Mouse (Mus musculus): ENCODE data around the gene Six4.
"Not testable (repeated sequence)": the region's sequence is repeated elsewhere in the genome, so short reads cannot be mapped to it uniquely, and the experiment has no call there.

Six4 gene

DNA sequence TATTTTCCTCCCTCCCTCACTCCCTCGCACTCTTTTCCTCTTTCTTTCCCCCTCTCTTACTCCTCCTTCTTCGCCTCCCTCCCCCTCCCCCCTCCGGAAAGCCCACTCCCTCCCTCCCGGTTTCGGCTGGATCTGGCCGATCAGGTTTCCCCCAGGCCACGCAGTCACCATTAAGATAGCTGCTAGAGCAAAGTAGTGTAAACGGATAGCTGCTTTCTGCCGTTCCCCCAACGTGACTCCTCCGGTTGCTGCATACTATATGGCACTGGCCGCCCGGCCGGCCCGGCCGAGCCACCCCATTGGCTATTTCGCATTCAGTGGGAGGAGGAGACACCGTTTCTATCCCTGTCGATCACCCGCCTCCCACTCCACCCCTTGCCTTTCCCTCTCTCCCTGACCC, at the start of gene Six4:
TSS of gene Six4 (minus strand) at position 261 of the 400 bp plus-strand sequence.
- DNase-seq, result peak; percentile 76 to 82

DNA sequence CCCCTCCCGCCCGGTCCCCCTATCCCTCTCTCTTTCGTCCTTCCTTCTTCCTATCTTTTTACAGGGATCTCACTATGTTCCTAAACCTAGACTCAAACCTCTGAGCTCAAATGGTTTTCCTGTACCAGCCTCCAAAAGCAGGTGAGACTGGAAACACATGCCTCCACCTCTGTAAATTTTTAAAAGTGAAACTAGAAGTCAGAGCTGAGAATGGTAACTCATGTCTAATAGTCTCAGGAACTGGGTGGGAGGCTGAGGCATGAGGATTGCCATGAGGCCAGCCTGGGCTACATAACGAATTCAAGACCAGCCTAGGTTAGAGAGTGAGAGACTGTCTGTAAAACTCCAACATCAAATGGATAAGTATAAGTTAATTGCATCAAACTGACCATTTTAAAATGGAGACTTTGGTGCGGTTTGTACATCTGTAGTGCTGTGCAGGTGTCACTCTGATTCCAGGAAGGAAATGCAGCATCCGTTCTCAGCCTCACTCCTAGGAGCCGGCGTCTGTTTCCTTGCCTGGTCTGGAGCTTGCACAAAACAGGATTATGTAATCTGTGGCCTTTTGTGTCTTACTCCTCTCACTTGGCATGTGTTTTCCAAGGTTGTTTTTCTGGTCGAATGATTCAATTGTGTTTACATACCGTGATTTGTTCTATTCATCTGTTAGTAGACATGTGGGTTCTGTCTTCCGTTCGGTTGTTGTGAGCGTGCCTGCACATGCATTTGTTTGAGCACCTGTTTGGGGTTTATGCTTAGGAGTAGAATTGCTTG, 49.3 kb upstream of the Six4 start:
- DNase-seq, result peak; percentile 27 to 46

DNA sequence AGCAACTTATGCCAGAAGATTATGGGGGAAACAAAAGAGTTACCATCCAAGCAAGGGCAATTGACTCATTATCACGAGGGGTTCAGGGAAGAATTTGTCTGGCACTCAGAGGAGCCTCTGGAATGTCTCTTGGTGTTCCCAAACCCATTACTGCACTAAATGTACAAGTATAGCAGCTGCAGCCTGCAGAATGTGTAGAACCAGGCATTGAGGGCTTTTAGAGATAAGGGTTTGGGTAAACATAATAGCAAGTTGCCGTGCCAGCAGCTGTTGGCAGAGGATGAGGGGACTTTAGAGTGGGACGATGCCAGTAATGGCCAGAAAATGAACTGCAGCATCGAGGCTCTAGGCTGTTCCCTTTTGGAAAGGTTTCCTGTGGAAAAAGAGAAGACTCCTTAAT, 47.1 kb upstream of the Six4 start:
- DNase-seq, result no peak

DNA sequence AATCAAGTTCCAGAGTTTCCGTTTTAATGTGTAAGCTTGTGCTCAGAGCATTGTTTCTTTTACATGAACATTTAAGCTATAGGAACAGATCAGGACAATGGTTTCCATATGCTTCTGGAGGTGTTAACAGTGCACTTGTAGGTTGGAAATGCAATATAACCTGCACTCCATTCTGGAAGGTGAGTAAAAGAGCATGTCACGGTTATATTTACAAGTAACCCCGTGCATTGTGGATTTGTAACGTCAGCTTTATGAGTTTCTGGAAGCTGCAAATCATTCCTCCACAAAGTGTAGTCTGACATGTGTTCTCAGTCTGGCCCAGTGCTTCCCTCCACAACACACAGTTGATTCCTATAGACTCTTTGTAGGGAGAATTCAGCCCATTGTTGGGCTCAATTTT, 40.9 kb upstream of the Six4 start:
- no peak for DNase-seq

DNA sequence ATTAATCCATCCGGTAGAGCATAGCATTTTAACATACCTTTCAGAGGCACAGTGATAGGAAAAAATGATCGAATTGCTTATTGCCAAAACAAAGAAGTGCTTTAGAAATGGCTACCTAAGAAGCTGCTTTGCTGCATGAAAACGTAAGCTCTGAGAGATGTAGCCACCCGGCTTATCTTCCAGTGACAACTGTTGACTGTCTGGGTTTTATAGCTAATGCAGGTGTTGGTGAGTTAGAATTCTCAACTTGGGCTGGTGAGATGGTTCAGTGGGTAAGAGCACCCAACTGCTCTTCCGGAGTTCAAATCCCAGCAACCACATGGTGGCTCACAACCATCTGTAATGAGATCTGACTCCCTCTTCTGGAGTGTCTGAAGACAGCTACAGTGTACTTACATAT, 37.8 kb upstream of the Six4 start:
- not testable (repeated sequence) for DNase-seq

DNA sequence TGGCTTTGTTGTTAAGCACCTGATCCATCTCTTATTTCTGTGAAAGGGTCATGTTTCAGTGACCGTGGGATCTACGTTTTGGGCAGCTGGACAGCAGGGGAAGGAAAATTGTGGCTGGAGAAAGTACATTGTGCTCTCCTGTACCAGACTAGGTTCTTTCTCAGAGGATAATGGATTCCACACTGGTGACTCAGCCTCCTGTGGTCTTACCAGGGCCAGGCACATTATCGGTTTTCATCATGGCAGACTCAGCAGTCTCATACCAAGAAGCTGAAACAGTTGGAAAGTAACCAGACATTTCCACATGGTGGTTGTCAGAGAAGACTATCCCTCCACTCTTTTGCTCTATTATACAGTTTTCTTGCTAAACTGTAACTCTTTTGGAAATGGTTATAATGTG, 34.0 kb upstream of the Six4 start:
- no peak for DNase-seq

DNA sequence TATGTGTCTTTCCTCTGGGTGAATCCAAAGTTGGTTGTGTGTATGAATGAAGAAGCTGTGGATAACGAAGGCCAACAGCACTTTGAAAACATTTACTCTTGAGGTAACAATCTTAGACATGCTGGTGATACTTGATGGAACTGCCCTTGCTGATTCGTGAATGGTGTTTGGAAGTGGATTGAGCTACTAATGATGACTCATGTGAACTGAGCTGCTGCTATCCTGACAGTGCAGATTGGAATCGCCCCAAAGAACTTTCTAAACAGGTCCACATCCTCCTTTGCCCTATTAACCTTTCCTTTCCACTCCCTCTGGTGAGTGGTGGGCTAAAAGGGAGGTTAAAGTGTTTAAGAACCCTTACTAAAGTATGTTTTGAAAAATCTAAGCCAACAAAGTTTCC, 27.5 kb upstream of the Six4 start:
- no peak for DNase-seq

DNA sequence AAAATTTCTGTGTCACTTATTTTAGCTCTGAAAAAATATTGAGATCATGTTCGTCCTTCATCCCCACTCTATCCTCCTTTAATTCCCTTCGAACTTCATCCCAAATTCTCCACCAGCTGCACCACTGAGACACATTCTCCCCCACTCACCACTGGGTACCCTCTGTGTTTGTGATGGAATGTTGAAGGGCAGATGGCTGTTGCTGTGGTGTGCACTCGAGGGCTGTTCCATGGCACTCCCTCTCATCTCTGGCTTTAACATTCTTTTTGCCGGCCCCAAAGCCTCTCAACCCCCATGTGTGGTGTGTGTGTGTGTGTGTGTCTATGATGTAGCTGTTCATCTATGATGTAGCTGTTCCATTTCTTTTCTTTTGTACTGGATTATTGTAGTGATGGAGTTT, 12.0 kb upstream of the Six4 start:
- no peak for DNase-seq

DNA sequence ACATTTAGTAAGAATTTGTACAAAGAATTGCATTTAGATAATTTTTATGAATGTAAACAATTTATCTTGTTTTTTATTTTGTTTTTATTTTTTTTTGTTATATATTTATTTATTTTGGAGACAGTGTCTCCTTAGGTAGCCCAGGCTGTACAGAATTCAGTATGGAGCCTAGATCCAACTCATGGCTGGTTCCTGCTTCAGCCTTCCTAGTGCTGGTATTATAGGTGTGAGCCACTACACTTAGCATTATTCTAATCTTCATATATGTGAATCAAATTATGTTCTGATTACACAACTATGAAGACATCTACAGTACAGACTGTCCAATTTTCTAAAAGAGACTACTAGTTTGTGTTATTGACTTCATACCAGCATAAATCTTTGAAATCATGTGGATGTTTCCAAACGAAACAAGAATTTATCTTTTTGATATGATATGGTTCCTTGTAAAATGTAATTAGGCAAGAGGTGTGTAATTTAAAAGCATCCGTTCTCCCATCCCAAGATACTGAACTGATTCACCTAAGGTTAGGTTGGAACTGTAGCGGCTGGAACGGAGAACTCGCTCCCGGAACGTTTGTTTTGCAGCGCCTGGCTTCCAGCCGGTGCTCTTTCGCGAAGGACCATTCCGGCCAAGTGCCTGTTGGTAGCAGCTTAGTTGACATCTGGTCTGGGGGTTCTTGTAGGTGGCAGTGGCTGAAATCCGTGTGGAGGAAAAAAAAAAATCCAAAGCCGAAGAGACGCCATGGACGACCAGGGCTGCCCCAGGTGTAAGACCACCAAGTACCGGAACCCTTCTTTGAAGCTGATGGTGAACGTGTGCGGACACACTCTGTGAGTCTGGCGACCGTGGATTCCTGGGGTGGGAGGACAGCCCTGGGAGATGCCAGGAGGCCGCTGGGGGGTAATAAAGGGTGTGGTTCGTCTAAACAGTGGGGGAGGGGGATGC, 10.1 kb upstream of the Six4 start, which contains the start of gene Mnat1:
TSS of gene Mnat1 (plus strand) at position 625 of the 949 bp plus-strand sequence.
- DNase-seq, result peak; percentile 75 to 88

DNA sequence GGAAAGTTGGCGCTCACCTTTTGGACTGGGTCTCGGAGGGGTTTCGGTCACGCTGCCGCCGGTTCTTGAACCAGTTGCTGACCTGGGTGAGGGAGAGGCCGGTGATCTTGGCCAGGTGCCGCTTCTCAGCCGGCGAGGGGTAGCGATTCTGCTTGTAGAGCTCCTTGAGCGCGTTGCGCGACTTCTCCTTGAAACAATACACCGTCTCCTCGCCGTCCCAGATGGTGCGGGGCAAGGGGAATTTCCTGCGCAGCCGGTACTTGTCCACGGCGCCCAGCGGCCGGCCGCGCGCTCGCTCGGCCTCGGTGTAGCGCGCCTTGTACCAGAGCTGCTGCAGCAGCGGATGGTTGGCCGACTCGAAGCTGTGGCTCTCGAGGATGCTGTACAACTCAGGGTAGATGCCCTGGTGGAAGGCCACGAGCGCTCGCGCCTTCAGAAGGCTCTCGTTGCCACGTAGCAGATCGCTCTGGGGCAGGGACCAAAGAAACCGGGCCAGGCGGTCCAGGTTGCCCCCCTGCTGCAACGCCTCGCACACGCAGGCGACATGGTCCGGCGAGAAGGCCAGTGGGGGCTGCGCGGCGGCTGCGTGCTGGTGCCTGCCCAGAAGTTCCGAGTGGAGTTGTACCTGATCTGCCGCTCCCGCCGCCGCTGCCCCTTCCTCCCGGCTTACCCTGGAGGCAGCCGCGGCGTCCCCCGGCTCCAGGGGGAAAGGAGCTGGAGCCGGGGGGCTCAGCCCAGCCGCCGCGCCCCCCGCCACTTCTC, 749 bp downstream of the Six4 start:
- DNase-seq, result peak; percentile 21 to 57

DNA sequence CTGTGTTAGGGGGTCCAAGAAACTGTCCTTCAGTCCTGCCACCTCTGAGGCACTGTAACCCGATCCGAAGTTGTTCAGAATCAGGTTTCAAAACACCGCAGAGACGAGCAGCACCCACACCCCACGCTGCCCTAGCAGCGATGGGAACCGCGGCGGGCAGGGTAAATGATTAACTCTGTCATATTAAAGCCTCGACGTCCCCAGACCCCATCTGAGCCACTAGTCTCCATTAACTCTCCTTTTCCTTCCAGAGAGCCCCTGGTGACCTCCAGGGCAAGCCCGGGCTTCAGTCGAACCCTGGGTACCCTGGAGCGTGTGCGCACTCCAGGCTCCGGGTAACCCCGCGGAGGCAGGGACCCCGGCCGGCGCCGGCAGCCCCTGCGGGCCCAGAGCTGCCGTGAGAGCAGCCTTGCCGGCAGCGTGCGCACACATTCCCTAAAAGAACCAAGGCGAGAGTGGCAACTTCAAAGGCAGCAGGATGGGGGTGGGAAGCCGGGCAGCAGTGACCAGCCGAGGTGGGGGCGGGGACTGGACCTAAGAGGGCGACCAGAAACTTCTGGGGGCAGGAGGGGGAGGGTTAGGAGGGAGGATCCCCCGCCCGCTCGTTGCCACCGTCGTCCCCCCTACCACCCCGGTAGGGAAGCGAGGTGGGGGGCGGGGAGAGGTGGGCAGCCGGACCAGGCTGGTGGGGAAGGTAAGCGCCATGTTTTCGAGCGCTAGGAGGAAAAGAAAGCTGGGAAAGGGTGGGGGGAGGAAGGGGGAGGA, 1.5 kb downstream of the Six4 start:
- DNase-seq, result peak; percentile 48 to 71

DNA sequence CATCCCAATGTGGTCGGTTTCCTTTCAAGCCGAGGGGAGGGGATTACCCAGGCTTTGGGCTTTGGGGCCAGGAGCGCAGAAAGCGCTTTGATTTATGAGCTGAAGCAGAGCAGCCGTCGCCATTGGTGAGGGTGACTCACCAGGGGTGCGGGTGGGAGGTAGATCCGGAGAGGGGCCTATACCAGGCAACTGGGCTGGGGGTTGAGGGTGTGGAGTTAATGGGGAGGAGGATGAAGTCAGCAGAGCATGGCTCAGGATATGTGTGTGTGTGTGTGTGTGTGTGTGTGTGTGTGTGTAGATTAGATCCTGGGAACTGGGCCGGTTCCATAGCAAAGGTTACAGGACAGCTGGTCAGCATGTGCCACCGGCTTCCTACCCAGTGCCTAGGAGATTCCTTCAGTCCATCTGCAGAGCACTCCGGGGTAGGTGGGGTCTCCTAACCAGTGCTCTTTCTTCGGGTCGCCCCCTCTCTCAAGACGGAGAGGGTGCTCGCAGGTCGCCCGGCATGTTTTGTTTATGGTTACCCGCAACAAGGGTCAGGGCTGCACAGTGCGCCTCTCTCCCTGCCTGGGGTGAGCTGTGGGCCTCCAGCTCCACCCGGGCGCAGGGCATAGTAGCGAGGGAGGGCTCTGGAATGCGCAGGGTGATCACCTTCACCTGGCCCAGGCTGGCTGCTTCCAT, 2.7 kb downstream of the Six4 start:
- peak; percentile 32 to 57 for DNase-seq

DNA sequence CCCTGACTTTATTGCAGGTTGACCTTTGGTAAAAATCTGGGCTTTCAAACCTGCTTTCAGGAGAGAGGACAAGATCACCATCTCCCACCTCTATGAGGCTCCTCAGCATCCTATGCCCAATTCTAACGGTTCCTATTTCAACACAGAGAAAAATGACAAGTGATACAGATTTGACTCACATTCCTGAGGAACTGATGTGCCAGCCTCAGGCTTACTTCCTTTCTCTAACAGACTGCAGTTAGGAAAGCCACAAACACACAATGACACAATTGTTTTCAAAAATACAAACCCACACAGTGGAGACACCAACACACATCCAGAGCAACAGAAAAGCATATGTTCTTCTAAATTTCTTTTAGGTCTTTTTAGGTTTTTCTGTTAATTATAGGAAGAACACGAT, 5.4 kb downstream of the Six4 start:
- DNase-seq, result no peak

DNA sequence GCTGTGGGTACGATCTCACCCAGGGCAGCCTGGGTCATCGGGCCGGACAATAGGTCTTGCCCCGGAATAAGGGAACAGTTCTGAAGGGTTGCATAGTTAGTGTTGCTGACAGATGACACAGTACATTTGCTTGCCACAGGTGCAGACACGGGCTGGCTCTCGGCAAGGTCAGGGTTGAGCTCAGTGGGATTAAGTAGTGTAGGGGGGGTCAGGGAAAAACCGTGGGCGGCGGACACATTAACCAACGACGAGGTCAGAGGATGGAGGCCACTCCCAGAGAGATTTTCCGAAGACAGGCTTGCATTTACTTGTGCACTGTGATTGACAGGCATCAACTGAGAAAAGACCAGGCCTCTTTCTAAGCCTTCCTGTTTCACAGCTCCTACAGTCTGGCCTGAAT, 9.5 kb downstream of the Six4 start:
- DNase-seq, result no peak

DNA sequence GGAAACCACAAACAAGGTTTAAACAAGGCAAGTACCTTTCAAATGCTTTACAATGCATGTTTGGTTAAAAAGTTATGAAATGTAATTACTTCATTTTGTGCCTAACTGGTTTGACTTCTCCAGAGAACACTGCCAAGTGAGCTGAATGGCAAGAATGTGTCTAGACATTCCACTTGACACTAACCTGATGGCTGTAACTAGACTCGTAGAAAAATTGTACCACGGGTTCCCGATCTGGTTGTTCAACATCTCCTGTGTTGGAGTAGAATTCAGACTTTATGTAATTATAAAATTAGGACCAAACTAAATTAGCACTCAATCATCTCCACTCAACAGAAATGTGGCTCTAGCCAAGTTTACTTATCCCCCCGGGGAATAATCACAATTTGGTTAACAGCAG, 14.7 kb downstream of the Six4 start:
- no peak for DNase-seq

DNA sequence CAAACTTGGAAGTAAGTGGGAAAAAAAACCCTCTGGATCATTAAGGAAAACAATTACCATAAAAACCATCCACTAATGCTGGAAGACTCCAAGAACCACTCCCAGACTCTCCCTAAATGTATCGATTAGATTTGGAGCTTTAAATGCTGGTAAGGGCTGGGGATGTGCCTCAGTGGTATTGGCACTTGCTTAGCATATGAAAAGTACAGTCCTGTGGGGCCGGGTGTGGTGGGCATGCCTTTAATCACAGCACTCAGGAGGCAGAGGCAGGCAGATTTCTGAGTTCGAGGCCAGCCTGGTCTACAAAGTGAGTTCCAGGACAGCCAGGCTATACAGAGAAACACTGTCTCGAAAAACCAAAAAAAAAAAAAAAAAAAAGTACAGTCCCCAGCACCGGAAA, 17.1 kb downstream of the Six4 start:
- DNase-seq, result not testable (repeated sequence)

DNA sequence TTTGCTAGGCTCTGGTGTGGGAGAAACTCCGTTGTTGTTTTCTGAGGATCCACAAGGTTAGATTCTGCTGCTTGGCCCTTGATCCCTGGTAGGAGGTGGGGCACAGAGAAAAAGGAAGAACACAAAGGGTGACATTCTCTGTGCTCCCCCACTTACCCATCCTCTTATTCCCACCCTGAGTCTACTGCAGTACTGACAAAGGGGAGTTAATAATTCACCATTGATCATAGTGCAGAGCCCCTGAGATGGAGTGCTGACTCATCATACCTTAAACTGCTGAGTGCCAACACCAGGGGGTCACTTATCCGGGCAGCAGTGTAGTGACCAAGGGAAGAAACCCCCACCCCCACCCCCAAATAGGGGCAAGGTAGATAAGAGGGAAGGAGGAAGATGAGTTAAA, 18.7 kb downstream of the Six4 start:
- DNase-seq, result no peak

DNA sequence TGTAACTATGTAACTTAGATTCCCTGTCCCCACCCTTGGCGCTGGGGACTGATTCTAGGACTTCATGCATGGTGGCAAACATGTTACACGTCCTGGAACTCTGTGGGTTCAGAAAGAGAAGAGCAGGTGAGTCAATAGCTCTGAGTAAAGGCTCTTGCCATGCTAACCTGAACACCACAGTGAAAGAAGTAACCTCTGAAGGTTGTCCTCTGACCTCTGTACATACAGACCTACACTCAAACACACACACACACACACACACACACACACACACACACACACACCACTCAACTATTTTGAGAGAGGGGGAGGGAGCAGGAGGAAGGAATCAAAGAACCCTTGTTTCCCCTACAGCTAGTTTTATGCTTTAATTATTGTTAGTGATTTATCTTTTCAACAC, 19.1 kb downstream of the Six4 start:
- DNase-seq, result no peak

DNA sequence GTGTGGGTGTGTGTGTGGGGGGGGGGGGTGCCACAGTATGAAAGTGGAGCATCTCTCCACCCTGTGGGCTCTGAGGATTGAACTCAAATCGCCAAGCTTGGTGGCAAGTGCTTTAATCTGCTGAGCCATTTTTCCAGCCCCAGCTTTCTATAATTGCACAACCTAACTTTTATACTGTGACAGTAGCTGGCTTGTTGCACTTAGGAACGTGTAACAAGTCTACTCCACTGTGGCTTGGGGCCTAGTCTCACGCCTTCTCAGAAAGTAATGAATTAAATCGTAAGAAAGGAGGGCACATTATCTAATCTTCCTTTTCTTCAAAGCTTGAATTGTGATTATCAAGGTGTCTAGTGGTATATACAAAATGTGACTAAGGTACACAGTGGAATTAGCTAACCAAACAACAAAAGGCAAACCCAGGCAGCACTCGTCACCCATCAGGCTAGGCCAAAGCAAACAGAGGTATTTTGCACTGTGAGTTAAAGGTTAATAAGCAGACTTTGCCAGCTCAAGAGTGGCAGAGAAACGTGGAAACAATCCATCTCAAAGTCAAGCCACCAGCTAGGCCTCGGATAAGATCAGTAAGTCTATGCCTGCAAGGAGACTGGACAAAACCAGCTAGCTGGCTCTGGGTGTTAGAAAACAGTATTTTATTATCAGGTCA, 22.5 kb downstream of the Six4 start:
- DNase-seq, result peak; percentile 15 to 44

DNA sequence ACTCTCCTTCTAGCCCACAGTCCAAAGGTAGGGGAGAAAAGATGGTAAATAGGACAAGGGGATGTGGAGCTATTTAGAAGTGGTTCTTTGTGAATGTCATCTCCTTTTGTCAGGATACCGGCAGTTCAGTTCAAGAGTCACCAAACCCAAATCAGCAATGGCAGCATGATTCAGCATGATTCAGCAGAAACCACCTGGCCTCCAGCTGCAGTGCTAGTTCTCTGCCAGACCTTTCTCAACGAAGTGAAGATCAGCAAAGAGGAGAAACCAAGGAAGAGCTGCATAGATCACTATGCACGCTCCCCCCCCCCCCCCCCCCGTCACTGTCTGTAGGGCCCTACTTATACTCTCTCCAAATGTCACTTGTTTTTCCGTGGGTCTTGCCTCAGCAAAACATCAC, 24.3 kb downstream of the Six4 start:
- no peak for DNase-seq

DNA sequence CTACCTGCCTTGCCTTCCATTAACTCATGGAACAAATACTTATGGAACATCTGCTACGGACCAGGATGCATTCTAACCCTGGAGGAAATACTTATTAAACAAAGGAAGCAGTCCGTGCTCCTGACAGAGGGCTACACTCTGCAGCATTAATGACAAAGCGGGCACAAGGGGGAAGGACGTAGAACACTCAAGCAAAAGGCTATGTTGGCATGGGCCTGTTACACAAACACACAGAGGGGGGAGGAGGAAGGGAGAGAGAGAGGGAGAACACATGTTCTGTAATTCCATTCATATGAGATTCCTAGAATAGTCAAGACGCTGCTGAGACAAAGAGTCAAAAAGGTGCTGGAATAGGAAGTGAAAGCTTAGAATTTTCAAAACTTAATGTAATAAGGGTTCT, 24.8 kb downstream of the Six4 start:
- DNase-seq, result no peak
